Mouse (Mus musculus) midbrain, embryonic 11.5 days (tissue): ENCODE measurements around the gene Hist1h2bh. TPM values are rescaled to one million over a fixed set of nuclear protein-coding genes. Genes with fewer than 3 reads are reported as not detected.
A peak's percentile ranks its signal among the peaks of the same experiment; 100 is the strongest.
"Not testable (repeated sequence)": the region's sequence is repeated elsewhere in the genome, so short reads cannot be mapped to it uniquely, and the experiment has no call there.

Experiments used
- ATAC-seq: fragments of 200-750 bp; cut with Nextera tagmentation; 2 replicates; pipeline ENCODE4 v1.8.0; 2017; ENCODE audit warnings: moderate TSS enrichment, moderate library complexity; ENCODE audit not compliant: low FRiP score
- DNase-seq: peaks from one replicate; pipeline ENCODE4 v3.0.0; 2015; ENCODE audit warnings: low spot score; ENCODE audit errors: missing footprints
- H3K27ac ChIP-seq: fragments of 300-500 bp; sonication (generic); 2 replicates; pipeline ENCODE4 v1.5.1; 2014; ENCODE audit warnings: low read depth, low read length
- H3K27me3 ChIP-seq: fragments of 300-500 bp; sonication (generic); 2 replicates; pipeline ENCODE4 v1.6.1; 2014; ENCODE audit warnings: mild to moderate bottlenecking, low read length, moderate library complexity, mixed read lengths; ENCODE audit not compliant: control insufficient read depth, insufficient read depth
- H3K36me3 ChIP-seq: fragments of 300-500 bp; sonication (generic); 2 replicates; pipeline ENCODE4 v1.6.1; 2014; ENCODE audit warnings: mild to moderate bottlenecking, low read length, moderate library complexity, mixed read lengths; ENCODE audit not compliant: control insufficient read depth, insufficient read depth
- H3K4me1 ChIP-seq: fragments of 300-500 bp; sonication (generic); 2 replicates; pipeline ENCODE4 v1.6.1; 2014; ENCODE audit warnings: low read length; ENCODE audit not compliant: control insufficient read depth, insufficient read depth
- H3K4me2 ChIP-seq: fragments of 300-500 bp; sonication (generic); 2 replicates; pipeline ENCODE4 v1.6.1; 2014; ENCODE audit warnings: mild to moderate bottlenecking, moderate library complexity
- H3K4me3 ChIP-seq: fragments of 300-500 bp; sonication (generic); 2 replicates; pipeline ENCODE4 v1.5.1; 2014; ENCODE audit warnings: low read depth, low read length
- H3K9ac ChIP-seq: fragments of 300-500 bp; sonication (generic); 2 replicates; pipeline ENCODE4 v1.6.1; 2014; ENCODE audit warnings: low read length
- H3K9me3 ChIP-seq: fragments of 300-500 bp; sonication (generic); 2 replicates; pipeline ENCODE4 v1.6.1; 2016; ENCODE audit warnings: low read length; ENCODE audit not compliant: control insufficient read depth
- WGBS: fragments of 180-500 bp; shearing (Covaris S2); extraction: QIAGEN DNeasy Blood & Tissue Kit; methylation state at CpG from one replicate; pipeline ENCODE4 v1.1.7; 2014; 5-methylcytosine and 5-hydroxymethylcytosine counted together
- polyA plus RNA-seq: library from polyadenylated mRNA; unstranded; fragments of >200 nt; fragmentation: Nextera tagmentation; extraction: Ambion mirVana; gene quantifications from 2 replicates; pipeline ENCODE4 v1.2.1, GENCODE M21; 2014

Hist1h2bh gene
- polyA plus RNA-seq: 0.44 and 0.87 TPM in 2 replicates

- DNase-seq (peak; percentile 97), ATAC-seq (peak; percentile 93)
- not testable (repeated sequence) for H3K36me3 ChIP-seq, H3K9me3 ChIP-seq, H3K27me3 ChIP-seq, H3K4me1 ChIP-seq
- WGBS: under 1% methylated on average over 26 of the region's 42 CpGs
- H3K4me3 ChIP-seq: peak within 1 kb of the TSS; percentile 43
- H3K4me2 ChIP-seq: peak within 1 kb of the TSS; percentile 62
- H3K27ac ChIP-seq: peak within 1 kb of the TSS; percentile 90
- H3K9ac ChIP-seq: peak within 1 kb of the TSS; percentile 74
Observed at GRCm38 (mm10) chr13:23542999-23543607, at the start of gene Hist1h2bh. Hist1h2bh (minus strand) TSS chr13:23543392.

GRCm38 (mm10) chr13:23592614-23593013 lies 49.4 kb upstream of the Hist1h2bh start:
- WGBS: 89% methylated on average over 7 of the region's 7 CpGs
- no peaks in the 10 kb centered on the region for H3K36me3 ChIP-seq
- H3K4me3 ChIP-seq: no peak overlapping the region
- ATAC-seq (no peak), DNase-seq (no peak)
- no peaks in the 10 kb centered on the region for H3K4me1 ChIP-seq
- no peaks in the 10 kb centered on the region for H3K27me3 ChIP-seq
- no peak overlapping the region for H3K27ac ChIP-seq
- H3K9ac ChIP-seq: no peak overlapping the region
- no peaks in the 10 kb centered on the region; the same call in 1 of the 2 replicates for H3K9me3 ChIP-seq
- no peak overlapping the region for H3K4me2 ChIP-seq

DNA sequence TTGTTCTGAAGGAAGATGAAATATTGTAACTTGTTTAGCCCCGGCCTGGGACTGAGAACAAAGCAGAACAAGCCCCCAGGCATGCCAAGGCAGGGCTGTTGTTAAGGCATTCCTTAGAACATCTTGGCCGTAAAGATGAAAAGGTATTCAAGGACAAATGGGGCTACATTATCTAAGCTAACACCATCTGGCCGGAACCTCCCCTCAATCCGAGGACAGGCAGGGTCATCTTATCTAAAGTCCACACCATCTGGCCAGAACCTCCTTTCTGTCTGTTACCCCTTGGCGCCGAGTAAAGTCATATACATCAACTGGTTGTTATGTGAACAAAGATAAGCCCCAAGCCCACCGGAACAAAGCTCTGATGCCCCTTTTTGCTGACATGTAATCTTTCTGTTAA lies 48.7 kb upstream of the Hist1h2bh start:
- not testable (repeated sequence) for H3K36me3 ChIP-seq, H3K4me1 ChIP-seq, H3K27ac ChIP-seq, ATAC-seq, H3K4me3 ChIP-seq, H3K9me3 ChIP-seq, DNase-seq, H3K9ac ChIP-seq, H3K4me2 ChIP-seq, H3K27me3 ChIP-seq
- 91% methylated on average over 7 of the region's 7 CpGs for WGBS

DNA sequence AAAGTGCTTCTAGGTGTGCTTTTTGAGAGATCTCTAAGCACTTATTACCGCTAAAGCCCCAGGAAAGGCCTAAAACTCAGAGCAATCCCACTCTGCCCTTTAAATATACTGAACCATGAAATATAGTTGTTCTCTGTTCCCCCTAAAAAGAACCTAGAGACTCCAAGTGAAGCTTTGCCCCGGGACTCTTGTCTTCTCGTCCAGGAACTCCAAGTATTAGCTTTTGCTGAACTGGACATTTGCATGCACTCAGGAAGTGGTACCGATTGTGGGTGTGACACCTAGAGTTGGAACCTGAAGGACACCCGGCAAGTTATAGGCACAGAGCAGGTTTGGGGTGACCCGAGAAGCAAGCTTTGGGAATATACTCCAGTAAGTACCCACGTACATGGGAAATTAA lies 48.0 kb upstream of the Hist1h2bh start:
- H3K9ac ChIP-seq: no peak overlapping the region
- H3K4me3 ChIP-seq: no peak overlapping the region
- H3K27ac ChIP-seq: no peak overlapping the region
- DNase-seq (no peak), ATAC-seq (no peak)
- H3K36me3 ChIP-seq: no peaks in the 10 kb centered on the region
- H3K27me3 ChIP-seq: no peaks in the 10 kb centered on the region
- H3K9me3 ChIP-seq: no peaks in the 10 kb centered on the region; the same call in 1 of the 2 replicates
- H3K4me1 ChIP-seq: 0 out of 2 replicates have a peak, but pooled peaks cover 5% of the 10 kb centered on the region
- 95% methylated on average over 7 of the region's 7 CpGs for WGBS
- no peak overlapping the region for H3K4me2 ChIP-seq

DNA sequence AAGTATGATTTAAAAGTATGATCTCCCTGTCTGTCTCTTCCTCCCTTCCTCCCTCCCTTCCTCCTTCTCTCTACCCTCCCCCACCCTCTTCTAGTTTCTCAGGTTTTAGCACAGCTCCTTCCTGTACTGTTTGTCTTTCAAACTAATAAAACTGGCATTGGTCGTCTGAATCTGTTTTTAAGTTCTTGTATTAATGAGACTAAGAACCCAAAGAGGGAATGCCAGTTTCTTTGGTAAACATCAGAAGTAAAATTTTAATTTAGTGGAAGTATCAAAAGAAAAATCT lies 43.7 kb upstream of the Hist1h2bh start:
- Histone ChIP-seq H3K36me3 (no peaks in the 10 kb centered on the region), H3K9me3 (no peaks in the 10 kb centered on the region; the same call in 1 of the 2 replicates), H3K9ac (peak overlapping the region; percentile 65), H3K27me3 (no peaks in the 10 kb centered on the region), H3K4me3 (peak overlapping the region; percentile 23; the same call in 1 of the 2 replicates), H3K4me2 (peak overlapping the region; percentile 78), H3K4me1 (peaks cover 17% of the 10 kb centered on the region; the same call in 1 of the 2 replicates), H3K27ac (peak overlapping the region; percentile 95)
- 3% methylated on average over 1 of the region's 1 CpGs for WGBS
- ATAC-seq: no peak
- DNase-seq: no peak

DNA sequence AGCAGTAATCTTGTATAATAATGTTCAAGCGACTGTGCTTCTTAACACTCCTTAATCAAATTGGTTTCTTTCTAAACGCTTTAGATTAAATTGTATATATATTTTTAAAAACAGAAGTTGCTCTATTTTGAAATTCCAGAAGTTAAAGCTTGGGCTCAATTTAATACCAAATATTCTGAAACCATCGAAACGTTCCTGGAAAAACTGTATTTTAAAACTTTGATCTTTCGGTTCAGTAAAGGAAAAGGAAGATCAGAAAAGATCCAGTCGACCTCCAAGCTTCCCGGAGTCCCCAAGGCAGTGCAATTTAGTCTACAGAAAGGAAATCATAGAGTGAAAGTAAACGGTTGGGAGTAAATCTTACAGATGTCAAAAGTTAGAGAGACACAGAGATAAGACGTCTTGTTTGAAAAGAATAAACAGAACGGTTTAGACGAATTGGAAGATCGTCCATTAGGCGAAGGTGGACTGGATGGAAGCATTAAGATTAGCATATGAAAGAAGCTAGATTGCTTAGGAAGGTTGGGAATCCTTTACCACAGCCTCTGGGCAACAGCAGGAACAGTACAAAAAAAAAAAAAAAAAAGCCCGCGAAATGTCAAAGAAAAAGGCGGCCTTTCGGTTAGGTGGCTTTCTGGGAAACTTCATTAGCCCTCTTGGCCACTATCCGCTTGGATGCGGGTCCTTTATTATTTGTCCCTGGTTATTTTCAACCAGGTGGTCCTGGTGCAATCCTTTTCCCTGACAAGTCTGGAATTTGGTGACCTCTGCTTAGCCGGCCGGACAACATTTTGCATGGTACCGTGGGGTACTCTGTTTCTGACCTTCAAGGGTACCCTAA lies 43.1 kb upstream of the Hist1h2bh start:
- peak overlapping the region; percentile 95 for H3K27ac ChIP-seq
- peak overlapping the region; percentile 65 for H3K9ac ChIP-seq
- H3K4me3 ChIP-seq: peak overlapping the region; percentile 23
- WGBS: 1% methylated on average over 22 of the region's 22 CpGs
- peak overlapping the region; percentile 78 for H3K4me2 ChIP-seq
- H3K27me3 ChIP-seq: no peaks in the 10 kb centered on the region
- DNase-seq (peak; percentile 92), ATAC-seq (0 out of 2 replicates have a peak, but pooled peaks have one; percentile 23)
- H3K4me1 ChIP-seq: peaks cover 17% of the 10 kb centered on the region; the same call in 1 of the 2 replicates
- no peaks in the 10 kb centered on the region for H3K36me3 ChIP-seq
- H3K9me3 ChIP-seq: no peaks in the 10 kb centered on the region

- not testable (repeated sequence) for H3K27me3 ChIP-seq, H3K36me3 ChIP-seq, H3K9me3 ChIP-seq
- WGBS: under 1% methylated on average over 28 of the region's 36 CpGs
- peaks cover 17% of the 10 kb centered on the region; the same call in 1 of the 2 replicates for H3K4me1 ChIP-seq
- peak overlapping the region; percentile 85 for H3K9ac ChIP-seq
- peak overlapping the region; percentile 40 for H3K4me3 ChIP-seq
- ATAC-seq (peak; percentile 87), DNase-seq (peak; percentile 99)
- H3K4me2 ChIP-seq: peak overlapping the region; percentile 78
- H3K27ac ChIP-seq: peak overlapping the region; percentile 98
Observed at GRCm38 (mm10) chr13:23585442-23586098, 42.4 kb upstream of the Hist1h2bh start.

GRCm38 (mm10) chr13:23585029-23585441 lies 41.8 kb upstream of the Hist1h2bh start:
- Histone ChIP-seq H3K9me3 (no peaks in the 10 kb centered on the region), H3K36me3 (no peaks in the 10 kb centered on the region), H3K27me3 (no peaks in the 10 kb centered on the region), H3K9ac (peak overlapping the region; percentile 85), H3K4me3 (peak overlapping the region; percentile 40), H3K4me2 (peak overlapping the region; percentile 78), H3K4me1 (peaks cover 17% of the 10 kb centered on the region; the same call in 1 of the 2 replicates), H3K27ac (peak overlapping the region; percentile 98)
- DNase-seq (peak; percentile 97), ATAC-seq (peak; percentile 8)
- under 1% methylated on average over 21 of the region's 21 CpGs for WGBS
